Mouse (Mus musculus) kidney, embryonic 14.5 days (tissue): ENCODE results near the gene Etfrf1. TPM values are rescaled to one million over a fixed set of nuclear protein-coding genes. Genes with fewer than 3 reads are reported as not detected.

Experiments used
- ATAC-seq: fragments of 200-750 bp; cut with Nextera tagmentation; 2 replicates; pipeline ENCODE4 v1.8.0; 2017; ENCODE audit warnings: moderate number of reproducible peaks, mild to moderate bottlenecking, moderate TSS enrichment, moderate library complexity; ENCODE audit not compliant: low FRiP score, low TSS enrichment
- H3K27ac ChIP-seq: fragments of 300-500 bp; sonication (generic); 2 replicates; pipeline ENCODE4 v1.5.1; 2014; ENCODE audit warnings: low read depth, mild to moderate bottlenecking, low read length, moderate library complexity, mixed read lengths
- H3K27me3 ChIP-seq: fragments of 300-500 bp; sonication (generic); 2 replicates; pipeline ENCODE4 v1.6.1; 2014; ENCODE audit warnings: mild to moderate bottlenecking, low read length; ENCODE audit not compliant: control insufficient read depth, insufficient read depth
- H3K36me3 ChIP-seq: fragments of 300-500 bp; sonication (generic); 2 replicates; pipeline ENCODE4 v1.6.1; 2014; ENCODE audit warnings: low read length, mixed read lengths; ENCODE audit not compliant: control insufficient read depth, insufficient read depth
- H3K4me1 ChIP-seq: fragments of 300-500 bp; sonication (generic); 2 replicates; pipeline ENCODE4 v1.6.1; 2014; ENCODE audit warnings: low read length, mixed read lengths; ENCODE audit not compliant: control insufficient read depth, insufficient read depth
- H3K4me2 ChIP-seq: fragments of 300-500 bp; sonication (generic); replicated peaks from 2 replicates; pipeline ENCODE4 v1.6.1; 2014; ENCODE audit warnings: low read depth, mild to moderate bottlenecking, low read length
- H3K4me3 ChIP-seq: fragments of 300-500 bp; sonication (generic); 2 replicates; pipeline ENCODE4 v1.5.1; 2014; ENCODE audit warnings: mild to moderate bottlenecking, low read length
- H3K9ac ChIP-seq: fragments of 300-500 bp; sonication (generic); 2 replicates; pipeline ENCODE4 v1.6.1; 2014; ENCODE audit warnings: low read depth, mild to moderate bottlenecking, low read length, moderate library complexity
- H3K9me3 ChIP-seq: fragments of 300-500 bp; sonication (generic); 2 replicates; pipeline ENCODE4 v1.6.1; 2016; ENCODE audit warnings: low read length; ENCODE audit not compliant: control insufficient read depth
- WGBS: fragments of 180-500 bp; shearing (Covaris S2); extraction: QIAGEN DNeasy Blood & Tissue Kit; methylation state at CpG from one replicate; pipeline ENCODE4 v1.1.7; 2014; 5-methylcytosine and 5-hydroxymethylcytosine counted together
- polyA plus RNA-seq: library from polyadenylated mRNA; unstranded; fragments of >200 nt; fragmentation: Nextera tagmentation; extraction: Ambion mirVana; gene quantifications from 2 replicates; pipeline ENCODE4 v1.2.1, GENCODE M21; 2014

Gene Etfrf1
- polyA plus RNA-seq, 1 experiment from 2014 or later = 39.2 TPM

- H3K27ac ChIP-seq = no peak overlapping the region
- 84% methylated on average over 7 of the region's 7 CpGs for WGBS
- no peak overlapping the region for H3K4me2 ChIP-seq
- no peaks in the 10 kb centered on the region for H3K4me1 ChIP-seq
- H3K27me3 ChIP-seq = no peaks in the 10 kb centered on the region
- no peak overlapping the region for H3K4me3 ChIP-seq
- no peaks in the 10 kb centered on the region for H3K9me3 ChIP-seq
- H3K36me3 ChIP-seq = no peaks in the 10 kb centered on the region
- ATAC-seq = no peak
- H3K9ac ChIP-seq = no peak overlapping the region
Measured at GRCm38 (mm10) chr6:145262314-145262713, 51.4 kb downstream of the Etfrf1 start.

Other genes starting within 250 kb of the Etfrf1 start
- 6.5 and 8.6 TPM in 2 replicates for gene Bcat1, start 134.9 kb upstream of the Etfrf1 start, polyA plus RNA-seq
- 1.0 and 1.3 TPM in 2 replicates for gene Lrmp, start 95.5 kb upstream of the Etfrf1 start, polyA plus RNA-seq
- 0.20 and 0.79 TPM in 2 replicates for gene Casc1, start 129 bp upstream of the Etfrf1 start, polyA plus RNA-seq
- gene Kras, start 39.1 kb downstream of the Etfrf1 start, polyA plus RNA-seq = 79.4 and 97.9 TPM in 2 replicates